Mouse (Mus musculus) gastrocnemius, postnatal 4 days (tissue): ENCODE measurements around the gene Zfp53. TPM values are rescaled to one million over a fixed set of nuclear protein-coding genes. Genes with fewer than 3 reads are reported as not detected.
A peak's percentile ranks its signal among the peaks of the same experiment; 100 is the strongest.
"Not testable (repeated sequence)": the region's sequence is repeated elsewhere in the genome, so short reads cannot be mapped to it uniquely, and the experiment has no call there.

Experiments used
- DNase-seq, 2 experiments: peaks; one replicate each; pipeline ENCODE4 v3.0.0; 2021 to 2022; ENCODE audit warnings: low spot score in 2 of 2, mixed read lengths in 2 of 2
- long read RNA-seq, 2 experiments: library from polyadenylated mRNA; stranded (forward); transcript quantifications; one replicate each; pipeline ENCODE4 v2.0.0; 2021
- total RNA-seq, 2 experiments: library from RNA; stranded (reverse); gene quantifications; 2 replicates each; pipeline ENCODE4 v1.2.3; 2021

Zfp53 gene
- total RNA-seq: 1 to 10 TPM; 2.9 to 3.4 TPM
- long read RNA-seq, experiment 1, partial matches to known transcripts: 1 of 5 reads
- long read RNA-seq, experiment 1, other reads (novel, unspliced or antisense): 3 of 5 reads
- long read RNA-seq, experiment 2, partial matches to known transcripts: 1 of 7 reads
- long read RNA-seq, experiment 2, other reads (novel, unspliced or antisense): 5 of 7 reads

GRCm38 (mm10) chr17:21488760-21489499 lies at the start of gene Zfp53:
Gene Zfp53 (plus strand): TSS chr17:21488998.
- DNase-seq: peak; percentile 61 to 83

- peak; percentile 19 to 66 for DNase-seq
Observed at GRCm38 (mm10) chr17:21449669-21450068, 39.1 kb upstream of the Zfp53 start.

GRCm38 (mm10) chr17:21450138-21450704 lies 38.6 kb upstream of the Zfp53 start, which contains the start of gene Zfp51:
Gene Zfp51 (plus strand): TSS chr17:21450374.
- peak; percentile 83 to 92 for DNase-seq

DNA sequence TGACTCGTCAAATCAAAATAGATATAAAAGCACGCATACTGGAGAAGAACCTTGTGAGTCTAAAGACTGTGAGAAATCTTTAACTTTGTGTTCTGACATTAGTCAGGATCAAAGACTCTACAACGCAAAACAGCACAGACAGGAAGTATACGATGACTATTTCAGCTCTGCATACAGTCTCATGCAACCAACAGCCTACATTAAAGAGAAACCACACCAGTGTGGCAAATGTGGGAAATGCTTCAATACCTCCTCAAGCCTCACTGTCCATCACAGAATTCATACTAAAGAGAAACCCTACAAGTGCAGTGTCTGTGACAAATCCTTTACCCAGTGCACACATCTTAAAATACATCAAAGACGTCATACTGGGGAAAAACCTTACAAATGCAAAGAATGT lies 25.2 kb upstream of the Zfp53 start:
- no peak for DNase-seq

DNA sequence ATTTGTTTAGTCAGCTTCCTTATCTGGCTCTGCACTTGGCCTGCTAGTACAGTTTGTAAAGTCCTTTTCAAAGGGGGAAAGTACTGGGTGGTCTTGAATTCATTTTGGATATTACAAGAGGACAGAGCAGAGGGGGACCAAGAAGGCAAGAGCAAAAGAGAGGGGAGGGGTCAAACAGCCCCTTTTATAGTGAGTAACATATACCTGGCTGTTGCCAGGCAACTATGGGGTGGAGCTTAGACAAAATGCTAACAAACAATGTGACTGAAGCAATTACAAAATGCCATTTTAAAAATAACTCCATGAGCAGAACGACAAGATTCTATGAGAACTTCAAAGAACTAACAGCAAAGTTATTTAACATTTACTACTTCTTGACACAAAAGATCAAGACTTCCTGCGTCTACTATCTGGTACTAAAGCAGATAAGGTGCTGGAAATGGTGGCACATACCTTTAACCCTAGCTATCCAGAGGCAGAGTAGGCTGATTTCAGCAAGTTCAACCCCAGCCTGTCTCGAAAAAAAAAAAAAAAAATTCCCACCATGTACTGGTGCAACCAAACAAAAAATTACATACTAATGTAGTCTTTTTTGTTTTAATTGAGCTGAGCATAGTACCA lies 16.7 kb upstream of the Zfp53 start:
- no peak for DNase-seq

DNA sequence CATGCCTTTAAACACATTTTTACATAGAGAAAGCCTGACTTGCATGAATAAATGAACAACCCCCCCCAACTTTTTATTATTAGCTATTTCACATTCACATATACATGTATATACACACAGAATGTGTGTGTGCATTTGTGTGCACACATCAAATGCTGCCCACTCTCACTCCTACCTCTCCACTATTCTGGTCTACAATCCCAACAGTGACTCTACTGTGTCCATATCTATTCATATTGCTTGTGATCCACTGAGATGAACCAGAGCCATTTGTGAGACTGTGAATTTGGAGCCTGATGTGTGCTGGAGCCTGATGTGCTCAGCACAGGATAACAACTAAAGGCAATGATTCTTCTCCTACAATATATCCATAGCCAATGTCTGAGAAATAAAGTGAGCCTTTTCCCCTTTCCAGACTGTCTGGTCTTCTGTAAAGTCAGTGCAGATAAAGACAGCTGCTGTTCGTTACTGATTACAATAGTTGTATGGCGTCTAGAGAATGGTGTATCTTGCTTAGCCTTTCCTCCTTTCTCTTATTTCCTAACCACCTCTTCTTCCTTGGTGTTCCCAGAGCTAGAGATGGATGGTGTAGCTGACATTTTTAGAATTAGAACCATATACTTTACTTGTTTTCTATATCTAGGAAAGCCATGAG lies 16.0 kb upstream of the Zfp53 start:
- no peak for DNase-seq

DNA sequence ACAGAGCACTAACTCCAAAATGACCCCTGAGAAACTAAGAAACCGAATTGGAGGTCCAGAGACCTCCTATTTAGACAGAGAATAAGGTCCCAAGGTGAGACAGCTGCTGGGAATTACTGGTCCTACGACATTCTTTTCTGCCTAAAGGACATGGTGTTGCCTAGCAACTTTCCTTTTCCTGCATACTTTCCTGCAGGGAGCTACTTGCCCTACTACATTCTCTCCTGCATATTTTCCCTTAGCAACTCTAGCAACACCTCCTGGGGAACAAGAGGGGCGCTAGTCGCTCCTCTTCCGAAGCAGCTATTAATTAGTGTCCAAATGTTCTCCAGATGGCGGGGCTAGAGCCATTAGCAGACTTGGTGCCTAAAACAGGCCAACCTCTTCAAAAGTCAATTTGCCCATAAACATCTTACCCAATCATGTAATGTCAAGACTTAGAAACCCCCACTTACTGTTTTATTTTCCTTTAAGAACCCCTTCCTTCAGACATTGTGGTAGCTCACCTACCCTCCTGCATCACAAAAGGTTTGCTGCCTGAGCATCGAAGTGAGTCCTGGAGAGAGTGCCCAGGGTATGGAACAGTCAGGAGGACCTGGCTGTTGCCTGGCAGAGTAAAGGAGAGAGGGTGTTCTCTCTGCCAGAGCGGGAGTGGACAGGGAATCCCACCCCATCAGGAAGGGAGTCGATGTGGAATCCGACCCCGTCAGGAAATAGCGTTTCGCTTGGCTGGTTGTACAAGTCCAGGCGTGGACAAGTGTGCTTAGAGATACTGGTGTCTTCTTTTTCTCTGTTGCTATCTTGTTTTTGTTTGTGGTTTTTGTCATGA lies 15.2 kb upstream of the Zfp53 start:
- DNase-seq: no peak

DNA sequence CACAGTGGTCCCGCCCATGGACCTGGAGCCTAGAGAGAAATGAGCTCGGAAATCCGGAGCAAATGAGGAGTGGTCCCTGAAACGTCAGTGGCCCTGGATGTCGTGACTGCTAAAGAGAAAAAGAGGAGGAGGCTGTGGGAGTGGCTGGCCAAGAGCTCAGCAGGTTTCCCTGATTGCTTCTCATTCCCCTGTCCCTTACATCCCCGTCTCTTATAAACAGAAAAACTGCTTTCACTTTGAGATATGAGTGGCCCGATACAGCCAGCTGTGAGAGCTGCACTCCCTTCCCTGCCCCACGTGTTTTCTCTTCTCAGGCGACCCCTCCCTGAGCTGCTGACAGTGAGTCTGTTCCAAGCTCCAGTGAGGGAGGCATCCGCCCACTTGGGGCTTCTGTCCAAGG lies 14.1 kb upstream of the Zfp53 start:
- DNase-seq: not testable (repeated sequence)

DNA sequence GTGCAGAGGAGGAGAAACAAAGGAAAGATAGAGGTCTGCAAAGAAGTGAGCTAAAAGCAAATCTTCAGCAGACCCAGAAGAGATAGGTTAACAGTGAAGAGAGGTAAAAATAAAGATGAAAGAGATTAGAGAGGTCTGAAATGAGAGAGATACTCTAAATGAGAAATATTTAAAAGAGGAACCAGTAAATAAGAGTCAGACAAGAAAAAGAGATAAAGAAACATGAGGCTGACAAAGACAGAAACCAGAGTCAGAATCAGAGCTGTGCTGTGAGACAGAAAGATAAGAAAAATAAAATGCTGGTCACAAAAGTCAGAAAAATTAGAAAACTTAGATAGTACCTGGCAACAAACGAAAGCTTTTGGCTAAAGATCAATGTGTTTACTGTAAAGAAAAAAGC lies 13.5 kb upstream of the Zfp53 start:
- not testable (repeated sequence) for DNase-seq

DNA sequence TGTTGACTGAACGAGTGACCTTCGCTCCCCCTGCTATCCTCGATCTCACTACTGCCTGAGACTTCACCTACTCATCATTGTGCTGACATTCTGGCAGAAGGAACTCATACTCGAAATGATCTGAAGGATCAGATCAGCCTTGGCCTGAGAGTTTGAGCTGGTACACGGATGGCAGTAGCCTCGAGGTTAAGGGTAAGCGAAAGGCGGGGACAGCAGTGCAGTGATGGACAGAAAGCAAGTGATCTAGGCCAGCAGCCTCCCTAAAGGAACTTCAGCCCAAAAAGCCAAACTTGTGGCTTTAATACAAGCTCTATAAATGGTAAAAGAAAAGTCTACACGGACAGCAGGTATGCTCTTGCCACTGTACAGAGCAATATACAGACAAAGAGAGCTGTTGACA lies 12.4 kb upstream of the Zfp53 start:
- not testable (repeated sequence) for DNase-seq

- not testable (repeated sequence) for DNase-seq
Observed at GRCm38 (mm10) chr17:21478103-21478777, 10.6 kb upstream of the Zfp53 start.

- no peak for DNase-seq
Observed at GRCm38 (mm10) chr17:21489500-21490001, 753 bp downstream of the Zfp53 start.

GRCm38 (mm10) chr17:21501365-21501764 lies 12.6 kb downstream of the Zfp53 start:
- no peak for DNase-seq

DNA sequence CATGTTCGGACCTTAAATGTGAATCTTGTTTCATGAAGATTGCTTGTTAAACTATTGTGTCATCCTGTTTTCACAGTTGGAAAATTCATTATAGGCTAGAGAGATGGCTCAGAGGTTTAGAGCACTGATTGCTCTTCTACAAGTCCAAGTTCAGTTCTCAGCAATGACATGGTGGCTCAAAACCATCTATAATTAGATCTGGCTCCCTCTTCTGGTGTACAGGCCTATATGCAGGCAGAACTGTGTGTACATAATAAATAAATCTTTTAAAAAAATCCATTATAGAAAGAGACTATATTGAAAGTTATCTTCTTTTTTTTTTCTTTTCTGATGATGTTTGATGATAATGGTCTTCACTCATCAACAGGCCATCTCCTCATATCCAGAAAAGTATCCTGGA lies 15.7 kb downstream of the Zfp53 start:
- DNase-seq: no peak

DNA sequence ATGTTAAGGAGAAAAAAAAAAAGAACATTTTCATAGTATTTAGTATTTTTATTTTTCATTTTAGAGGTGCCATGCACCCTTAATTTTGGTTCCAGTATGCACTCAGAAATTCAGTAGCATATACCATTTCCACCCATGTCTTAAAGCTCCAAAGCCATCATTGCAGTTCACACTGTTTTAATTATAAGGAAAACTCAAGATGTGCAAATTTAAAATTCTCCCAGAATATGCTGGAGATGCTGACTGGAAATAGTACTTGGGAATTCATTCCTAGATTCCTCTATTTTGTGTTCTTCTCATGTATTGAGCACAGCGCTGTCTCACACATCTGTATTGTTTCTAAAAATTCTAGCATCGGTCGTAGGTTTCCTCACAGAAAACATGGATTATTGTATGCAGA lies 17.5 kb downstream of the Zfp53 start:
- DNase-seq: no peak

DNA sequence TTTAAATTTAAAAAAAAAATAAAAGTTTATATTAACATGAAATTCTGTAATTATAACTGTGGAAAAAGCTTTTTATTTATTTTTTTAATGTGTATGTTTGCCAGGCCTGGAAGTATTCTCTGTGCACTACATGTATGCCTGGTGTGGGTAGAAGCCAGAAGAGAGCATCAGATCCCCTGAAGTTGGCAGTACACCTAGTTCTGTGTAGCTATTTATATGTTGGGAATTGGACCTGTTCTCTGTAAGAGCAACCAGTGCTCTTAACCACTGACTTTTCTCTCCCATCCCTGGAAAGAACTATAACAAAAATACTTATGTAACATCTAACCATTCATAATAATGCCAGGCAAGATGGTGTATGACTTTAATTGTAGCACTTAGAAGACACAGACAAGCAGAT lies 21.0 kb downstream of the Zfp53 start:
- no peak for DNase-seq

DNA sequence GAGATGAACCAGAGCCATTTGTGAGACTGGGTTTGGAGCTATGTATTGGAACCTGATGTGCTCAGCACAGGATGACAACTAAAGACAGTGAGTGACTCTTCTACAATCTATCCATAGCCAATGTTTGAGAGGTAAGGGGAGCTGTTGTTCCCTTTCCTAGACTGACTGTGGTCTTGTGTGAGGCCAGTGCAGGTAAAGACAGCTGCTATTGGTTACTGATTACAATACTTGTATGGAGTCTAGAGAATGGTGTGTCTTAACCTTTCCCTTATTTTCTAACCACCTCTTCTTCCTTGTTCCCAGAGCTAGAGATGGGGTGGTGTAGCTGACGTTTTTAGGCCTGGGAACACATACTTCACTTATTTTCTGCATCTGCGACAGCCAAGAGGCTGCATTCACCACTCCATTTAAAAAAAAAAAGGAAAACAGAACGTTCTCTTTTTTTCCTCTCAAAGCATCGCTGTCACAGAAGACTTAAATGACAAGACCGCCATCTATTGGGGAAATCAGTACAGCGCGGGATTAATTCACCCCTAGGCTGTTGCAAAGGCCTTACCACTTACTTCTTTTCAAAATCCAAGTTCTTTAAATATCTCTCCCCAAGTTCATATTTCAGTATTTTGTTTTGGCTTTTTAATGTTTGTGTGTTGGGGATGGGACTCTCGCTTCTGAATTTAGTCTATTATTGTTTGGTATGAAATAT lies 26.8 kb downstream of the Zfp53 start:
- DNase-seq: peak in 1 of 2 experiments; percentile 51

- DNase-seq: peak; percentile 41 to 77
Observed at GRCm38 (mm10) chr17:21516201-21517129, 27.7 kb downstream of the Zfp53 start.
